Comparison of ENCODE assay signal across 8 mouse cellular contexts in genomic region chr11:63691041-63691440, GRCm38 (mm10).
DNase-seq lines count a peak whose midpoint lies in the region; ATAC-seq and TF ChIP-seq lines count a peak whose summit lies in the region.

No protein-coding gene starts in this region.

- TF ChIP-seq POLR2A in liver, adult 2 months (IDR thresholded peaks at IDR 0.05; ENCODE audit: extremely low read depth, insufficient read depth, low read length): no peak

- no peak overlapping the region for H3K4me3 ChIP-seq in liver, adult 2 months (ENCODE audit: insufficient read depth, low read depth, low read length)
- H3K4me3 ChIP-seq in lung, embryonic 14.5 days (ENCODE audit: low read depth, low read length): no peak overlapping the region

- no peak overlapping the region for H3K9ac ChIP-seq in liver, adult 2 months (ENCODE audit: low read depth, low read length)
- H3K9ac ChIP-seq in lung, embryonic 14.5 days: no peak overlapping the region

- no peak for ATAC-seq in lung, embryonic 14.5 days (ENCODE audit: insufficient read depth)

- peak; percentile 54 for DNase-seq in embryo, embryonic 10 days (ENCODE audit: low spot score)
- DNase-seq in embryo, embryonic 9.5 days (ENCODE audit: extremely low spot score): no peak
- DNase-seq in liver, adult 2 months (ENCODE audit: extremely low read depth, low read depth, low spot score): no peak
- DNase-seq in liver (no peak), ZHBTc4 (ENCODE audit: low read depth, low spot score) (peak; percentile 70)
- DNase-seq in lung, embryonic 14.5 days: peak; percentile 45
- DNase-seq in B cell, adult 2 months: no peak
- DNase-seq in cerebellum, postnatal 36 days: no peak

- H3K9me3 ChIP-seq in lung, embryonic 14.5 days (ENCODE audit: low read depth, low read length): no peaks in the 10 kb centered on the region

- H3K36me3 ChIP-seq in liver, adult 2 months (ENCODE audit: control insufficient read depth, insufficient read depth, low read length): no peaks in the 10 kb centered on the region
- H3K36me3 ChIP-seq in lung, embryonic 14.5 days (ENCODE audit: insufficient read depth): no peaks in the 10 kb centered on the region

- no peaks in the 10 kb centered on the region for H3K27me3 ChIP-seq in liver, adult 2 months (ENCODE audit: control insufficient read depth, insufficient read depth, low read length)
- no peaks in the 10 kb centered on the region for H3K27me3 ChIP-seq in lung, embryonic 14.5 days (ENCODE audit: insufficient read depth, low read length)

- H3K27ac ChIP-seq in liver, adult 2 months (replicated peaks; ENCODE audit: insufficient read depth, low read depth, low read length): no peak overlapping the region
- H3K27ac ChIP-seq in lung, embryonic 14.5 days (ENCODE audit: low read depth): no peak overlapping the region

- peak; percentile 42; the same call in 1 of the 2 replicates for TF ChIP-seq CTCF in liver, adult 2 months (IDR thresholded peaks at IDR 0.05; ENCODE audit: low read depth, low read length)
- peak; percentile 59 for TF ChIP-seq CTCF in lung, embryonic 14.5 days (IDR thresholded peaks at IDR 0.05; ENCODE audit: low read depth)

- H3K4me2 ChIP-seq in lung, embryonic 14.5 days: no peak overlapping the region

- H3K79me2 ChIP-seq in liver, adult 2 months (ENCODE audit: control insufficient read depth, insufficient read depth, low read length): no peaks in the 10 kb centered on the region

- WGBS in liver, adult 2 months: 58% methylated on average over 4 of the region's 4 CpGs
- 54% methylated on average over 4 of the region's 4 CpGs for WGBS in lung, embryonic 14.5 days

- no peaks in the 10 kb centered on the region for H3K4me1 ChIP-seq in liver, adult 2 months (ENCODE audit: control insufficient read depth, insufficient read depth, low read length)
- H3K4me1 ChIP-seq in lung, embryonic 14.5 days (ENCODE audit: insufficient read depth): no peaks in the 10 kb centered on the region

Comparison
In these comparisons a context has a peak if more than half of its experiments do, and no peak if none do; other contexts are left out.
1. DNase-seq: peak in embryo, embryonic 10 days (single experiment), ZHBTc4 (single experiment) and lung, embryonic 14.5 days (single experiment); none in embryo, embryonic 9.5 days (single experiment), liver, adult 2 months (single experiment), liver (single experiment), B cell, adult 2 months (0 of 2) and cerebellum, postnatal 36 days (0 of 2).